Mouse (Mus musculus) heart, embryonic 10.5 days (tissue): Measurements from ENCODE around the gene Oxa1l. TPM values are rescaled to one million over a fixed set of nuclear protein-coding genes. Genes with fewer than 3 reads are reported as not detected.

Experiments used
- DNase-seq: peaks from one replicate; pipeline ENCODE4 v3.0.0-alpha.2; 2017; ENCODE audit warnings: low spot score
- H3K27ac ChIP-seq: fragments of 300-500 bp; sonication (generic); 2 replicates; pipeline ENCODE4 v1.5.1; 2016; ENCODE audit warnings: mild to moderate bottlenecking
- H3K27me3 ChIP-seq: fragments of 300-500 bp; sonication (generic); 2 replicates; pipeline ENCODE4 v1.6.1; 2016; ENCODE audit warnings: mild to moderate bottlenecking; ENCODE audit not compliant: poor library complexity, insufficient read depth, severe bottlenecking
- H3K36me3 ChIP-seq: fragments of 300-500 bp; sonication (generic); 2 replicates; pipeline ENCODE4 v1.6.1; 2016; ENCODE audit warnings: mild to moderate bottlenecking, moderate library complexity
- H3K4me1 ChIP-seq: fragments of 300-500 bp; sonication (generic); 2 replicates; pipeline ENCODE4 v1.6.1; 2016; ENCODE audit warnings: mild to moderate bottlenecking
- H3K4me3 ChIP-seq: fragments of 300-500 bp; sonication (generic); 2 replicates; pipeline ENCODE4 v1.5.1; 2016; ENCODE audit warnings: mild to moderate bottlenecking, moderate library complexity
- H3K9me3 ChIP-seq: fragments of 300-500 bp; sonication (generic); 2 replicates; pipeline ENCODE4 v1.6.1; 2016; ENCODE audit warnings: mild to moderate bottlenecking, moderate library complexity
- WGBS: fragments of 180-500 bp; shearing (Covaris S2); methylation state at CpG from one replicate; pipeline ENCODE4 v1.1.7; 2016; 5-methylcytosine and 5-hydroxymethylcytosine counted together
- polyA plus RNA-seq: library from polyadenylated mRNA; unstranded; fragments of >200 nt; fragmentation: Nextera tagmentation; extraction: Ambion mirVana; gene quantifications from 2 replicates; pipeline ENCODE4 v1.2.1, GENCODE M21; 2016

Oxa1l gene
- polyA plus RNA-seq, 1 experiment from 2014 or later = 52.1 TPM

GRCm38 (mm10) chr14:54379571-54379970, 18.9 kb downstream of the Oxa1l start:
- no peaks in the 10 kb centered on the region for H3K4me1 ChIP-seq
- H3K4me3 ChIP-seq = no peak overlapping the region
- 84% methylated on average over 13 of the region's 13 CpGs for WGBS
- H3K27ac ChIP-seq = no peak overlapping the region
- no peaks in the 10 kb centered on the region for H3K36me3 ChIP-seq
- no peaks in the 10 kb centered on the region for H3K9me3 ChIP-seq
- no peaks in the 10 kb centered on the region for H3K27me3 ChIP-seq
- no peak for DNase-seq

DNA sequence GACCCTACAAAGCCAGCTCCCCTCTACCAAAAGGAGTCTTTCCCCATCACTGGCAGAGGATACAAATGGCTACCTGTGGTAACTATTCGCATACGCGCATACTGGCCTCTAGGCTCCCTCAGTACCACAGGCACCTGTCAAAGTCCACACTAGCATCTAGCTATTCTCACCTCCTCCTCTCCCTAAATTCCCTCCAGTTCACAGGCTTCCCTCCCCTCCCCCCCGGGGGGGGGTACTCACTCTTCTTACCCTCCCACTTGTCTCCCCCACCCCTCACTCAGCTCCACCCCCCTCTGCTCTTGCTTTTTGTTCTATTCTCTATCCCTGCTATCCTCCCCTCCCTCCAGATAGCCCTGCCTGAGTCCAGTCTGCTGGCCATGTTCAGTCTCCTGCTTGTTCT, 20.0 kb downstream of the Oxa1l start:
- no peaks in the 10 kb centered on the region for H3K4me1 ChIP-seq
- no peak overlapping the region for H3K4me3 ChIP-seq
- 71% methylated on average over 4 of the region's 4 CpGs for WGBS
- no peaks in the 10 kb centered on the region for H3K27me3 ChIP-seq
- DNase-seq = no peak
- no peaks in the 10 kb centered on the region for H3K36me3 ChIP-seq
- H3K27ac ChIP-seq = no peak overlapping the region
- H3K9me3 ChIP-seq = no peaks in the 10 kb centered on the region

GRCm38 (mm10) chr14:54381816-54382215, 21.2 kb downstream of the Oxa1l start:
- WGBS = 79% methylated on average over 10 of the region's 10 CpGs
- no peak overlapping the region for H3K4me3 ChIP-seq
- no peak for DNase-seq
- H3K9me3 ChIP-seq = no peaks in the 10 kb centered on the region
- no peaks in the 10 kb centered on the region for H3K4me1 ChIP-seq
- H3K27me3 ChIP-seq = no peaks in the 10 kb centered on the region
- no peaks in the 10 kb centered on the region for H3K36me3 ChIP-seq
- no peak overlapping the region for H3K27ac ChIP-seq

GRCm38 (mm10) chr14:54382641-54383040, 22.0 kb downstream of the Oxa1l start:
- Histone ChIP-seq H3K4me3 (no peak overlapping the region), H3K9me3 (no peaks in the 10 kb centered on the region), H3K4me1 (no peaks in the 10 kb centered on the region), H3K36me3 (no peaks in the 10 kb centered on the region), H3K27ac (no peak overlapping the region), H3K27me3 (no peaks in the 10 kb centered on the region)
- DNase-seq = no peak
- WGBS = 83% methylated on average over 9 of the region's 9 CpGs

GRCm38 (mm10) chr14:54383355-54383771, 22.7 kb downstream of the Oxa1l start:
- no peaks in the 10 kb centered on the region for H3K36me3 ChIP-seq
- no peak overlapping the region for H3K27ac ChIP-seq
- H3K4me1 ChIP-seq = no peaks in the 10 kb centered on the region
- H3K4me3 ChIP-seq = no peak overlapping the region
- no peaks in the 10 kb centered on the region for H3K9me3 ChIP-seq
- 60% methylated on average over 4 of the region's 4 CpGs for WGBS
- DNase-seq = no peak
- no peaks in the 10 kb centered on the region for H3K27me3 ChIP-seq

DNA sequence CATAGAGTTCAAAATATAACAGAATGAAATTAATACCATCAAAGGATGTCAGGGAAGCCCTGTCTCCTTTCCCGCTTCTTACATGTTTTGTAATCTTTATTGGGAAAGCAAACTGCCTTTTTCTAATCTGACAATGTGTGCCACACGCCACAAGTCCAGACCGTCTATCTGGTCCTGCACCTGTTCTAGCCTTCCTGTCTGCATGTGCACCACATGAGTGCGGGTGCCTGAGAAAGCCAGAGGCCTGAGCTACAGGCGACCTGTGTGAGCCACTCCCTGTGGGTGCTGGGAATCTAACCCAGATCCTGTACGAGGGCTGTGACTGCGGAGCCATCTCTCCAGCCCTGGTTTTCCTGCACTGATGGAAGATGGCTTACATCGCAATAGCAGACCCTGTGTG, 23.8 kb downstream of the Oxa1l start:
- Histone ChIP-seq H3K9me3 (no peaks in the 10 kb centered on the region), H3K36me3 (no peaks in the 10 kb centered on the region), H3K4me3 (no peak overlapping the region), H3K4me1 (no peaks in the 10 kb centered on the region), H3K27ac (no peak overlapping the region), H3K27me3 (no peaks in the 10 kb centered on the region)
- WGBS = 81% methylated on average over 8 of the region's 8 CpGs
- no peak for DNase-seq

GRCm38 (mm10) chr14:54385968-54386618, 25.5 kb downstream of the Oxa1l start:
- Histone ChIP-seq H3K4me1 (no peaks in the 10 kb centered on the region), H3K9me3 (no peaks in the 10 kb centered on the region), H3K27ac (no peak overlapping the region), H3K4me3 (no peak overlapping the region), H3K27me3 (no peaks in the 10 kb centered on the region), H3K36me3 (no peaks in the 10 kb centered on the region)
- 82% methylated on average over 7 of the region's 7 CpGs for WGBS
- no peak for DNase-seq

DNA sequence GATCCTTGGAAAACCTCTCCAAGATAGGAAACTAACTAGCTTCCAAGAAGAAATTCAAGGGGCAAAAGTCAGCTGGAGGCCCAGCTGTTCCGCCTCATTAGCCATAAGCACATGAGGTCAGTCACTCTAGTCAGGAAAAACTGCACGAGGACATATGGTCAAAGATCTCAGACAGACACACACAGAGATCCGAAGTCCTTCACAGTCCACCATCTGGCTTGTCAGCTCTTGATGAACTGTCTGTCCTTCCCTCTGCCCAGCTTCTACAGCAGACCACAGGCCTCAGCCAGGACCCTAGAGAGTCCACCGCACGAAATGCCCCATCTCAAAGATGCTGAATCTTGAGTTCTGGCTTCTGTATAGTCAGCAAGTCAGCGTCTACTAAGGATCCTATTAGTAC, 26.9 kb downstream of the Oxa1l start:
- H3K27ac ChIP-seq = no peak overlapping the region
- no peaks in the 10 kb centered on the region for H3K27me3 ChIP-seq
- H3K9me3 ChIP-seq = no peaks in the 10 kb centered on the region
- H3K36me3 ChIP-seq = no peaks in the 10 kb centered on the region
- H3K4me1 ChIP-seq = no peaks in the 10 kb centered on the region
- H3K4me3 ChIP-seq = no peak overlapping the region
- 86% methylated on average over 6 of the region's 6 CpGs for WGBS
- no peak for DNase-seq

DNA sequence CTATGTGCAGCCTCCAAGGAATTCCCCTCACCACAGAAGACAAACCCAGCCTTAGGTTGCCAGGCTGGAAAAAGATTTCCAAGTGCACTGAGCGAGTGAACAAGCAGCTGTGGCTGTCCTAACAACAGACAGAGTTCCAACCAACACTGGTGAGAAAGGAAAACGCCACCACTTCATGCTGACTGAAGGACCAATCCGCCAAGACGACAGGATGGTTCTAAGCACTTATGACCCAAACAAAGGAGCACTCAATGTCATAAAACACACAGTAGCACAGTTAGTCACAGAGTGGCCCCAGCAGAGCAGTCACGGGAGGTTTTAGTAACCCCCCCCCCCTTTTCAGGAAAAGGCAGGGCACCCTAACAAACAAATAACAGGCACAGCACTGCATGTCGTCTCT, 30.2 kb downstream of the Oxa1l start:
- H3K9me3 ChIP-seq = no peaks in the 10 kb centered on the region
- WGBS = 73% methylated on average over 6 of the region's 6 CpGs
- no peaks in the 10 kb centered on the region for H3K36me3 ChIP-seq
- DNase-seq = no peak
- no peak overlapping the region for H3K4me3 ChIP-seq
- H3K4me1 ChIP-seq = no peaks in the 10 kb centered on the region
- H3K27ac ChIP-seq = no peak overlapping the region
- no peaks in the 10 kb centered on the region for H3K27me3 ChIP-seq

DNA sequence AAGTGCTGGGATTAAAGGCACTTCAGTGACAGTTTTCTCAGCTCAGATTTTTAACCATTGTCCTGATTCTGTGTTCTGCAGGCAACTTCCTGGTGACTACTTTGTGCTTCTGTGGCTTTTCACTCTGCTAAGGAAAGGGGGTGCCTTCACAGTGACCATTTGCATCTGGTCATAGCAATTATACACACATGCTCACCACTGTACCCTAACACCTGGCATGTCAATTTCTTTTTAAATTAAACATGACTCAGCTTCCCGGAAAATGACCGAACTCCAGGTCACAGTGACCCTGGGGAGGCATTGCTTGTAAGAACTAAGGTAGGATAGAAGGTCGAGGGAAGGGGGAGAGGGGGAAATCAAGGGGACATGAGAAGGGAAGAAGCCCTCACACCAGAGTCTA, 33.2 kb downstream of the Oxa1l start:
- DNase-seq = no peak
- Histone ChIP-seq H3K4me3 (no peak overlapping the region), H3K4me1 (no peaks in the 10 kb centered on the region), H3K27me3 (no peaks in the 10 kb centered on the region), H3K36me3 (no peaks in the 10 kb centered on the region), H3K27ac (no peak overlapping the region), H3K9me3 (no peaks in the 10 kb centered on the region)
- 72% methylated on average over 3 of the region's 3 CpGs for WGBS

GRCm38 (mm10) chr14:54394309-54394708, 33.7 kb downstream of the Oxa1l start:
- no peak for DNase-seq
- H3K27me3 ChIP-seq = no peaks in the 10 kb centered on the region
- H3K9me3 ChIP-seq = no peaks in the 10 kb centered on the region
- no peak overlapping the region for H3K27ac ChIP-seq
- H3K4me3 ChIP-seq = no peak overlapping the region
- no peaks in the 10 kb centered on the region for H3K36me3 ChIP-seq
- no peaks in the 10 kb centered on the region for H3K4me1 ChIP-seq

- no peak for DNase-seq
- no peaks in the 10 kb centered on the region for H3K36me3 ChIP-seq
- no peaks in the 10 kb centered on the region for H3K9me3 ChIP-seq
- no peaks in the 10 kb centered on the region for H3K27me3 ChIP-seq
- H3K27ac ChIP-seq = no peak overlapping the region
- H3K4me1 ChIP-seq = no peaks in the 10 kb centered on the region
- WGBS = 74% methylated on average over 7 of the region's 7 CpGs
- H3K4me3 ChIP-seq = no peak overlapping the region
Measured at GRCm38 (mm10) chr14:54396685-54397084, 36.1 kb downstream of the Oxa1l start.

GRCm38 (mm10) chr14:54397872-54398527, 37.4 kb downstream of the Oxa1l start:
- WGBS = 82% methylated on average over 7 of the region's 7 CpGs
- DNase-seq = no peak
- no peaks in the 10 kb centered on the region for H3K27me3 ChIP-seq
- H3K9me3 ChIP-seq = no peaks in the 10 kb centered on the region
- no peaks in the 10 kb centered on the region for H3K4me1 ChIP-seq
- no peak overlapping the region for H3K27ac ChIP-seq
- H3K36me3 ChIP-seq = no peaks in the 10 kb centered on the region
- H3K4me3 ChIP-seq = no peak overlapping the region

DNA sequence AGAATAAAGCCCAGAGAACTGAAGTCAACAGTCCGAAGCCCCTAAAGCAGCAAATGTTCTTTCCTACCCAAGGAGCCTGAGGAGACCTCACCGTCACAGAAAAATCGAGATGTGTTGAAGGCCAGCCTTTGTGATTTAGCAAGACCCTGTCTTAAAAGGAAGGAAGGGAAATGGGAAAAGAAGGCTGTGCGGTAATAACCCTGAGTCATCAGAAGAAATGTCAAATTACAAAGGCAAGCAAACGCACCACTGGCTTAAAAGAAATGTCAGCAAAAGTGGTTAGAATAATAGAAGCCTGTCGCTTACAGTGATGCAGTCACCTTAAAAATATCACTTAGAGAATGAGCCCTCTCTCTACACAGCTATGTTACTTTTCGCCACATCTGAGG, 37.9 kb downstream of the Oxa1l start:
- H3K9me3 ChIP-seq = no peaks in the 10 kb centered on the region
- no peaks in the 10 kb centered on the region for H3K4me1 ChIP-seq
- WGBS = 67% methylated on average over 7 of the region's 7 CpGs
- DNase-seq = no peak
- H3K4me3 ChIP-seq = no peak overlapping the region
- H3K36me3 ChIP-seq = no peaks in the 10 kb centered on the region
- no peaks in the 10 kb centered on the region for H3K27me3 ChIP-seq
- H3K27ac ChIP-seq = no peak overlapping the region
